Mouse (Mus musculus): ENCODE measurements around the gene Rnf182. TPM values are rescaled to one million over a fixed set of nuclear protein-coding genes. Genes with fewer than 3 reads are reported as not detected.

Gene Rnf182
- total RNA-seq, 1 experiment from 2014 or later = not detected

GRCm38 (mm10) chr13:43603042-43603441, 12.5 kb upstream of the Rnf182 start:
- no peak for ATAC-seq (ENCODE audit: extremely low read depth, insufficient number of reproducible peaks, low FRiP score, poor library complexity, severe bottlenecking)

GRCm38 (mm10) chr13:43608854-43609253, 6.7 kb upstream of the Rnf182 start:
- ATAC-seq (ENCODE audit: extremely low read depth, insufficient number of reproducible peaks, low FRiP score, poor library complexity, severe bottlenecking) = no peak

GRCm38 (mm10) chr13:43612040-43612439, 3.5 kb upstream of the Rnf182 start:
- no peak for ATAC-seq (ENCODE audit: extremely low read depth, insufficient number of reproducible peaks, low FRiP score, poor library complexity, severe bottlenecking)

- ATAC-seq (ENCODE audit: extremely low read depth, insufficient number of reproducible peaks, low FRiP score, poor library complexity, severe bottlenecking) = no peak
Observed at GRCm38 (mm10) chr13:43614667-43615066, 843 bp upstream of the Rnf182 start.

- no peak for ATAC-seq (ENCODE audit: extremely low read depth, insufficient number of reproducible peaks, low FRiP score, poor library complexity, severe bottlenecking)
Observed at GRCm38 (mm10) chr13:43615194-43615576, 325 bp upstream of the Rnf182 start.

- ATAC-seq (ENCODE audit: extremely low read depth, insufficient number of reproducible peaks, low FRiP score, poor library complexity, severe bottlenecking) = no peak
Observed at GRCm38 (mm10) chr13:43616551-43616950, 1.0 kb downstream of the Rnf182 start.

- ATAC-seq (ENCODE audit: extremely low read depth, insufficient number of reproducible peaks, low FRiP score, poor library complexity, severe bottlenecking) = no peak
Observed at GRCm38 (mm10) chr13:43619550-43620175, 4.2 kb downstream of the Rnf182 start.

- no peak for ATAC-seq (ENCODE audit: extremely low read depth, insufficient number of reproducible peaks, low FRiP score, poor library complexity, severe bottlenecking)
Observed at GRCm38 (mm10) chr13:43627922-43628321, 12.4 kb downstream of the Rnf182 start.

GRCm38 (mm10) chr13:43629785-43630184, 14.3 kb downstream of the Rnf182 start:
- no peak for ATAC-seq (ENCODE audit: extremely low read depth, insufficient number of reproducible peaks, low FRiP score, poor library complexity, severe bottlenecking)

GRCm38 (mm10) chr13:43631266-43631665, 15.8 kb downstream of the Rnf182 start:
- ATAC-seq (ENCODE audit: extremely low read depth, insufficient number of reproducible peaks, low FRiP score, poor library complexity, severe bottlenecking) = no peak

GRCm38 (mm10) chr13:43633024-43633423, 17.5 kb downstream of the Rnf182 start:
- no peak for ATAC-seq (ENCODE audit: extremely low read depth, insufficient number of reproducible peaks, low FRiP score, poor library complexity, severe bottlenecking)

- ATAC-seq (ENCODE audit: extremely low read depth, insufficient number of reproducible peaks, low FRiP score, poor library complexity, severe bottlenecking) = no peak
Observed at GRCm38 (mm10) chr13:43637720-43638119, 22.2 kb downstream of the Rnf182 start.

- ATAC-seq (ENCODE audit: extremely low read depth, insufficient number of reproducible peaks, low FRiP score, poor library complexity, severe bottlenecking) = no peak
Observed at GRCm38 (mm10) chr13:43644991-43645390, 29.5 kb downstream of the Rnf182 start.

GRCm38 (mm10) chr13:43648556-43648955, 33.0 kb downstream of the Rnf182 start:
- no peak for ATAC-seq (ENCODE audit: extremely low read depth, insufficient number of reproducible peaks, low FRiP score, poor library complexity, severe bottlenecking)

GRCm38 (mm10) chr13:43651277-43651676, 35.8 kb downstream of the Rnf182 start:
- ATAC-seq (ENCODE audit: extremely low read depth, insufficient number of reproducible peaks, low FRiP score, poor library complexity, severe bottlenecking) = no peak

- no peak for ATAC-seq (ENCODE audit: extremely low read depth, insufficient number of reproducible peaks, low FRiP score, poor library complexity, severe bottlenecking)
Observed at GRCm38 (mm10) chr13:43654091-43654490, 38.6 kb downstream of the Rnf182 start.

GRCm38 (mm10) chr13:43663225-43663624, 47.7 kb downstream of the Rnf182 start:
- ATAC-seq (ENCODE audit: extremely low read depth, insufficient number of reproducible peaks, low FRiP score, poor library complexity, severe bottlenecking) = no peak

- ATAC-seq (ENCODE audit: extremely low read depth, insufficient number of reproducible peaks, low FRiP score, poor library complexity, severe bottlenecking) = no peak
Observed at GRCm38 (mm10) chr13:43666130-43666529, 50.6 kb downstream of the Rnf182 start.

GRCm38 (mm10) chr13:43666920-43667319, 51.4 kb downstream of the Rnf182 start:
- ATAC-seq (ENCODE audit: extremely low read depth, insufficient number of reproducible peaks, low FRiP score, poor library complexity, severe bottlenecking) = no peak

GRCm38 (mm10) chr13:43677159-43677882, 61.8 kb downstream of the Rnf182 start:
- no peak for ATAC-seq (ENCODE audit: extremely low read depth, insufficient number of reproducible peaks, low FRiP score, poor library complexity, severe bottlenecking)

- no peak for ATAC-seq (ENCODE audit: extremely low read depth, insufficient number of reproducible peaks, low FRiP score, poor library complexity, severe bottlenecking)
Observed at GRCm38 (mm10) chr13:43677883-43678244, 62.4 kb downstream of the Rnf182 start.
